Mouse (Mus musculus) midbrain, embryonic 15.5 days (tissue): ENCODE data around the gene Atp2a3. TPM values are rescaled to one million over a fixed set of nuclear protein-coding genes. Genes with fewer than 3 reads are reported as not detected.

Experiments
- ATAC-seq: fragments of 200-750 bp; cut with Nextera tagmentation; replicated peaks from 2 replicates; pipeline ENCODE4 v1.8.0; 2017; ENCODE audit warnings: moderate TSS enrichment
- H3K27ac ChIP-seq: fragments of 300-500 bp; sonication (generic); 2 replicates; pipeline ENCODE4 v1.5.1; 2015; ENCODE audit warnings: mild to moderate bottlenecking, inconsistent platforms
- H3K27me3 ChIP-seq: fragments of 300-500 bp; sonication (generic); replicated peaks from 2 replicates; pipeline ENCODE4 v1.6.1; 2015; ENCODE audit warnings: inconsistent platforms
- H3K36me3 ChIP-seq: fragments of 300-500 bp; sonication (generic); replicated peaks from 2 replicates; pipeline ENCODE4 v1.6.1; 2015; ENCODE audit warnings: inconsistent platforms
- H3K4me1 ChIP-seq: fragments of 300-500 bp; sonication (generic); 2 replicates; pipeline ENCODE4 v1.6.1; 2015; ENCODE audit warnings: inconsistent platforms
- H3K4me2 ChIP-seq: fragments of 300-500 bp; sonication (generic); 2 replicates; pipeline ENCODE4 v1.6.1; 2015; ENCODE audit warnings: inconsistent platforms, mild to moderate bottlenecking, moderate library complexity
- H3K4me3 ChIP-seq: fragments of 300-500 bp; sonication (generic); 2 replicates; pipeline ENCODE4 v1.5.1; 2015; ENCODE audit warnings: mild to moderate bottlenecking, inconsistent platforms
- H3K9ac ChIP-seq: fragments of 300-500 bp; sonication (generic); 2 replicates; pipeline ENCODE4 v1.6.1; 2015; ENCODE audit warnings: mild to moderate bottlenecking, inconsistent platforms
- H3K9me3 ChIP-seq: fragments of 300-500 bp; sonication (generic); 2 replicates; pipeline ENCODE4 v1.6.1; 2016; ENCODE audit warnings: inconsistent platforms
- WGBS: fragments of 180-500 bp; shearing (Covaris S2); methylation state at CpG from one replicate; pipeline ENCODE4 v1.1.7; 2015; ENCODE audit warnings: mixed read lengths; 5-methylcytosine and 5-hydroxymethylcytosine counted together
- polyA plus RNA-seq: library from polyadenylated mRNA; unstranded; fragments of >200 nt; fragmentation: Nextera tagmentation; extraction: Ambion mirVana; gene quantifications from 2 replicates; pipeline ENCODE4 v1.2.1, GENCODE M21; 2015

Gene Atp2a3
- polyA plus RNA-seq, 1 experiment from 2014 or later = 1.1 TPM

DNA sequence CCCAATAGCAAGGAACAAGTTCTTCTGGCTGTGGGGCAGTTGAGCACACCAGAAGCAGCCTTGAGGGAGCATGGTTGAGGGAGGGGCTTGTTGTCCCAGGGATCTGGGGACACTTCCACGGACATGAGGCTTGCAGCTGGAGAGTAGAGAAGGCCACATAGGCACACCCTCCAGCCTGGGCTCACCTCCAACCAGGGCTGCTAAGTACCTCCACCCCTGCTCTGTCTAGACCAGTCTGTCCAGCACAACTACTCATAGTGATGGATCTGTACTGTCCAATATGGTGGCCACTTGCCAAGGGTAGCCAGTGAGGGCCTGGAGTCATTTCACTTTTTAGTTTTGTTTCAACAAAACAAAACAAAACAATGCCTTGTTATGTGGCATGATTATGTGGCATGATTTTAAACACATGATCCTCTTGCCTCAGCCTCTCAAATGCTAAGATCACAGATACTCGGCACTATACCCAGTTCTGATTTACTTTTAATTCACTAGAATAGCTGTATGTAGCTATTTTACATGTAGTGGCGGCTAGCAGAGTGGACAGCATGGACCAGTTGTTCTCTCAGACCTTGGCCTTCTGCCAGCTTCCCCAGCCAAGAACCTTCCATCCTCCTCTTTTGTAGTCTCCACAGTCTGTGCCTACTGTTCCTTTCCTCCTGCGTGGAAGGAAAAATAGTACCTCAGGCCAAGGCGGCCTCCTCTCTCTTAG, 54.6 kb downstream of the Atp2a3 start:
- H3K9me3 ChIP-seq = no peaks in the 10 kb centered on the region
- H3K4me3 ChIP-seq = no peak overlapping the region
- WGBS = 68% methylated on average over 5 of the region's 5 CpGs
- no peak overlapping the region for H3K27ac ChIP-seq
- no peak for ATAC-seq
- peaks cover 16% of the 10 kb centered on the region for H3K4me1 ChIP-seq
- H3K36me3 ChIP-seq = no peaks in the 10 kb centered on the region
- no peak overlapping the region for H3K4me2 ChIP-seq
- H3K9ac ChIP-seq = no peak overlapping the region
- peaks cover 12% of the 10 kb centered on the region for H3K27me3 ChIP-seq

DNA sequence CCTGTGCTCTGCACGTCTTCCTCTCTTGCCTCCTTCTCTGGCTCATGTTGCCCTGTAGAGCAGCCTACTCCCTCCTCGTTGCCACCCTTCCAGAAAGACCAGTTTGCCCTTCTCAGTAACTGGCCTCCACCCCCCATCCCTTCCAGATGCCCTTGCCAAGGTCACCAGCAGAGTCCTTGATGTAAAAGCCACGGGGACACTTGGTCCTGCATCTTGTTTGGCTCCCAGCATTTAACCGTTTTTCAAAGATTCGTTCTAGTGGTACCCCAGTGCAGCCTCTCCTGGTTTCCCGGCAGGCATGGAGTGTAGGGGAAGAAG, 55.1 kb downstream of the Atp2a3 start:
- Histone ChIP-seq H3K9me3 (no peaks in the 10 kb centered on the region), H3K4me2 (no peak overlapping the region), H3K4me3 (no peak overlapping the region), H3K4me1 (peaks cover 16% of the 10 kb centered on the region), H3K27me3 (peaks cover 15% of the 10 kb centered on the region), H3K27ac (no peak overlapping the region), H3K9ac (no peak overlapping the region), H3K36me3 (no peaks in the 10 kb centered on the region)
- WGBS = 70% methylated on average over 6 of the region's 6 CpGs
- no peak for ATAC-seq

DNA sequence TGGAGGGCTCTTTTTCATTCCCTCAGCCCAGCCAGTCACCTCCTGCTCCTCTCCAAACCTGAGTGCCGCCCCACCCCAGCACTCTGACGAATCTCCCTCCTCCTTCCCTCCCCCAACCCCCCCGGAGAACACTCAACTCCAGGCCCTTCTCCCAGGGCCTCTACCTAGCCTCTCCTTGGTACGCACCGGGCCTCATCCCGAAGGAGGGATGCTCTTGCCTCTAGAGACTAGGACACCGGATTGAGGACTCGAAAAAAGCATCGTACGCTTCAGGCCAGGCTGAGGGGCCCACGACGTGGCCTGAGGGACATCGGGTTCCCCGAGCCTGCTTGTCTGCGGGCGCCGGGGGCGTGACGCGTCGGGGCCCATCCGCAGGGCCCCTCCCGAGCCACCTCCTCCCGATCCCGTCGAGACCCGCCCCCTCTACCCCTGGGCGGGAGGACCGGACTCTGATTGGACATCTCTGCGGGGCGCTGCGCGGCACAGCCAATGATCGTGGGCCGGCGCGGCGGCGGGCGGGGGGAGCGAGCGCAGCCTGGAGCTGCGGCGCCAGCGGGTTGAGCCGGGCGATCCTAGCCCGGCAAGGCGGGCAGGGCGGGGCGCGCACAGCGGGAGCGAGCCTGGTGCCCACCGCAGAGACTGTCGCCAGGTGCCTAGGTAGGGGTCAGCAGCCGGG, 57.6 kb downstream of the Atp2a3 start, which contains the start of gene Camkk1:
Camkk1 (plus strand) TSS at position 538 of the 676 bp plus-strand sequence.
- Histone ChIP-seq H3K4me3 (peak within 1 kb of the TSS; percentile 76), H3K27me3 (peaks cover 15% of the 10 kb centered on the region), H3K9me3 (no peaks in the 10 kb centered on the region), H3K4me2 (peak within 1 kb of the TSS; percentile 92), H3K9ac (peak within 1 kb of the TSS; percentile 66), H3K36me3 (no peaks in the 10 kb centered on the region), H3K27ac (peak within 1 kb of the TSS; percentile 76), H3K4me1 (peaks cover 16% of the 10 kb centered on the region)
- WGBS = under 1% methylated on average over 57 of the region's 57 CpGs
- ATAC-seq = peak; percentile 95

DNA sequence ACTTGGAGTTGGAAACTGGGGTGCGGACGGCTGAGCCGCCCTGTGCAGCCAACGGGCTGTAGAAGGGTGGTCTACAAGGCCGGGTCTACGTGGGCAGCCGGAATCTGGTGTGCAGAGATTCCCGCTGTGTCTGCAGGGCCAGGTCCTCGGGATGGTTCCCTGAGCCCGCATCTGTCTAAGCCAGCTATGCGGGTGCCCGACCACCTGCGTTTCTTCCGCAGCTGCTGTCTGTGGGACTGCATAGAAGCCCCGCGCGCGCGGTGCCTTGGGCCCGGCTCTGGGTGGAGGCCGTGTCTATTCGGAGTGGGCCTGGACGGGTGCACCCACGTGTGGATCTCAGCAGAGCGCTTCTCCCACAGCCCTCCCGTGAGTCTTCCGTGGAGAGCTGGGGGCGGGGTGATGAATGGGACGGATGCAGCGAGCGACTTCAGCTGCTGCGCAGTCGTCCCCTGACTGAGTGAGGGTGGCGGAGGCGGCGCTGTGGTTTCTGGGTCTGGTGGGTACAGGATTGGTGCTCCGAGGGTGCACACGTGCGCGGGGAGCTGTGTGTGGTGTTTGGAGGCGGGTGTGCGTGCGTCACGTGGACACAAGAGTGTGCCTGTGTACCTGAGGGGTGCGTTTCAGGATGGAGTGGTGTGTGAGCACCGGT, 58.3 kb downstream of the Atp2a3 start:
- under 1% methylated on average over 46 of the region's 46 CpGs for WGBS
- Histone ChIP-seq H3K4me3 (peak overlapping the region; percentile 76), H3K4me2 (peak overlapping the region; percentile 92), H3K9me3 (no peaks in the 10 kb centered on the region), H3K36me3 (no peaks in the 10 kb centered on the region), H3K9ac (peak overlapping the region; percentile 66), H3K27ac (peak overlapping the region; percentile 76), H3K4me1 (peaks cover 16% of the 10 kb centered on the region), H3K27me3 (peaks cover 15% of the 10 kb centered on the region)
- ATAC-seq = peak; percentile 83

DNA sequence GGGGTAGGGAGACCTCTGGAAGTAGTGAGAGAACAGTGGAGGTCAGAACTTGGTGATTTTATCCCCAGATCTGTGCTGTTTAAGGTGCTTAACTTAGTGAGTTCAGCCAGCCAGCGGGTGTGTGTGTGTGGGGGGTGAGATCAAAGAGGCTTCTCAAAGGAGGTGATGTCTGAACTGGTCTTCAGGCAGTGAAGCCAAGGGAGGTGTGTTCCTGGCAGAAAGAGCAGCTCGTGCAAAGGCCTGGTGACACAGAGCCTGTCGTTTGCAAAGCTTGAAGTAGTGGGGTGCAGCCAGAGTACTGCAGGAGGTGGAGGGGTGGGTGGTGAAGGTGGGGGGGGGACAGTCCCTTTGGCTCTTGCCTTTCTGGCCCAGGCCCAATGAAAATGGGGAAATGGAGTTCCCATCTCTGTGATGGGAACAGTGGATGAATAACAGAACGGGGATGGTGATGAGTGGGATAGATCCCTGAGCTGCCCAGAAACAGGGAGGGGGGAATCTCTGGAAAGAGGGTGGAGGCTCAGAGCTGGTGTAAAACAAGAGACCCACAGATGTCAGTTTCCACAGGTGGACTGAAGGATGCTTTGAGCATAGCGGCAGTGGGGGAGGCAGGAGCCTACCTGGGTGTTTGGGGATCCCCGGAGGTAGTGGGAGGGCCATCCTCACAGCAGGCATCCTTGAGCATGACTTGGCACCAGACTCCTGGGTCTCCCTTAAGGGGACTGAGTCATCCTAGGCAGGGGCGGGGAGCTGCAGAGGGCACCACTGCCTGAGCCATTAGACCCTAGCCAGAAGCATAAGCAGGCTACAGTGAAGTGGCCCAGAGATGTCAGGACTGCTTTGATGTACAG, 60.2 kb downstream of the Atp2a3 start:
- H3K9me3 ChIP-seq = no peaks in the 10 kb centered on the region
- no peak overlapping the region for H3K4me3 ChIP-seq
- H3K27ac ChIP-seq = no peak overlapping the region
- H3K9ac ChIP-seq = no peak overlapping the region
- no peaks in the 10 kb centered on the region for H3K36me3 ChIP-seq
- 54% methylated on average over 7 of the region's 7 CpGs for WGBS
- ATAC-seq = no peak
- H3K4me1 ChIP-seq = peaks cover 16% of the 10 kb centered on the region
- H3K4me2 ChIP-seq = no peak overlapping the region
- H3K27me3 ChIP-seq = peaks cover 15% of the 10 kb centered on the region

DNA sequence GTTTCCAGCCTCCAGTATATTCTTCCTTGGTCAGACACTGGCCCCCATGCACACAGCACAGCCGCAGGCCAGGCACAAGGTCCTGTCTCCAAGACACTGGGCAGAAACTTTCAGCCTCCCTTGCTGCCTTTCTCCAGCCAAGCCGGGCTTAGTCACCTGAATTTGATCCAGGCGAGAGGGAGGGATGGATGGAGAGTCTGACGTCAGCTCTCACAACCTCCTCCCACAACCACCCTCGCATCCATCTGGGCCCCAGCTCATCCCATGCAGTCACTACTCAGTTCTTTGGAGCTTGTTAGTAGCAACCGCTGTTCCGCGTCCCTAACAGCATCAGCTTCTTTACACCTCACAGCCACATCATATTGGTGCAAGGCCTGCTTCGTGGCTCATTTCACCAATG, 62.1 kb downstream of the Atp2a3 start:
- Histone ChIP-seq H3K4me2 (no peak overlapping the region), H3K27me3 (peaks cover 11% of the 10 kb centered on the region; the same call in 1 of the 2 replicates), H3K36me3 (no peaks in the 10 kb centered on the region), H3K9ac (no peak overlapping the region), H3K4me1 (peaks cover 16% of the 10 kb centered on the region), H3K9me3 (no peaks in the 10 kb centered on the region), H3K27ac (no peak overlapping the region), H3K4me3 (no peak overlapping the region)
- ATAC-seq = no peak
- 49% methylated on average over 9 of the region's 9 CpGs for WGBS

DNA sequence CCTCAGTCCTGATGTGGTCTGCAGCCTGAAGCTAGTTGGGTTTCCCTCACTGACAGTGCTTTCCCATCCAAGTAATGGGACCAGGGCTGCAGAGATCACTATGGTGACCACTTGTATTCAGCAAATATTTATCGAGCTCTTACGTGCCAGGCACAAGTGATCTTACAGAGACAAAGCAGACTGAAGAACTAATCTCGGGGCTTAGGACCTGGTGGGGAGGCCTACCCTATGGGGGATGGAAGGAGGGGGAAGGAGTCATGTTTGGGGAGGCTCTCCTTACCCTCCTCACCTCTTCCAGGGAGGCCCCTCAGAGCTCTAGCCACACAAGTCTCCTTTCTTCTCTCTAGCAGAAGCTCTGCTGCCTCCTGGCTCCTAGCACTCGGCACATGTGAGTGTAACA, 62.9 kb downstream of the Atp2a3 start:
- H3K36me3 ChIP-seq = no peaks in the 10 kb centered on the region
- no peak overlapping the region for H3K9ac ChIP-seq
- H3K27me3 ChIP-seq = peaks cover 11% of the 10 kb centered on the region; the same call in 1 of the 2 replicates
- WGBS = 20% methylated on average over 4 of the region's 4 CpGs
- H3K4me3 ChIP-seq = no peak overlapping the region
- no peak overlapping the region for H3K4me2 ChIP-seq
- no peak overlapping the region for H3K27ac ChIP-seq
- H3K4me1 ChIP-seq = peaks cover 11% of the 10 kb centered on the region
- no peaks in the 10 kb centered on the region for H3K9me3 ChIP-seq
- ATAC-seq = no peak

- Histone ChIP-seq H3K27ac (no peak overlapping the region), H3K4me1 (peaks cover 11% of the 10 kb centered on the region), H3K36me3 (no peaks in the 10 kb centered on the region), H3K9ac (no peak overlapping the region), H3K4me2 (no peak overlapping the region), H3K9me3 (no peaks in the 10 kb centered on the region), H3K4me3 (no peak overlapping the region), H3K27me3 (peaks cover 11% of the 10 kb centered on the region; the same call in 1 of the 2 replicates)
- 68% methylated on average over 7 of the region's 7 CpGs for WGBS
- no peak for ATAC-seq
Observed at GRCm38 (mm10) chr11:73024236-73024904, 63.4 kb downstream of the Atp2a3 start.

DNA sequence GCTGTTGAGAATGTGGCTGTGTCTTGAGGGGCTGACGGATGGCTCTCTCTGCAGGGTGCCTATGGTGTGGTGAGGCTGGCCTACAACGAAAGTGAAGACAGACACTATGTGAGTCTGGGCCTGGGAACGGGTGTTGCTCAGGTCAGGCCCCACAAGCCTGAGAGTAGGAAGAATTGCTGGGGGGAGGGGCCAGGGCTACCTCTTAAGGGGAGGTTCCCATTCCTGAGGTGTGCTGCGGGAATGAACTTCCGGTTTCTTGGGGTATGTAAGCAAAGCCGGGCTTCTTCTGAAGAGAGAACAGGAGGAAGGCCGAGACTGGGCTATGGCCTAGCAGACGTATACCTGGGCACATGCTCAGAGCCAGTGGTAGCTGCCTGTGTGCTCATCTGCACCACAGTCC, 66.0 kb downstream of the Atp2a3 start:
- WGBS = 59% methylated on average over 8 of the region's 8 CpGs
- H3K9me3 ChIP-seq = no peaks in the 10 kb centered on the region

GRCm38 (mm10) chr11:73030821-73031498, 70.0 kb downstream of the Atp2a3 start:
- peak overlapping the region; percentile 29 for H3K4me3 ChIP-seq
- ATAC-seq = peak; percentile 93

More for the DNA sequence above, 66.0 kb downstream of the Atp2a3 start:
- Histone ChIP-seq H3K4me2 (no peak overlapping the region), H3K27me3 (no peaks in the 10 kb centered on the region), H3K4me1 (peaks cover 11% of the 10 kb centered on the region), H3K36me3 (no peaks in the 10 kb centered on the region), H3K9ac (no peak overlapping the region), H3K27ac (no peak overlapping the region), H3K4me3 (no peak overlapping the region)
- no peak for ATAC-seq

GRCm38 (mm10) chr11:73031536-73031935, 70.6 kb downstream of the Atp2a3 start:
- no peak for ATAC-seq
- peak overlapping the region; percentile 57 for H3K4me2 ChIP-seq
- no peaks in the 10 kb centered on the region for H3K9me3 ChIP-seq
- peak overlapping the region; percentile 29; the same call in 1 of the 2 replicates for H3K4me3 ChIP-seq
- no peaks in the 10 kb centered on the region for H3K36me3 ChIP-seq
- H3K9ac ChIP-seq = peak overlapping the region; percentile 31; the same call in 1 of the 2 replicates
- peaks cover 11% of the 10 kb centered on the region for H3K4me1 ChIP-seq
- 36% methylated on average over 5 of the region's 5 CpGs for WGBS
- no peaks in the 10 kb centered on the region for H3K27me3 ChIP-seq
- H3K27ac ChIP-seq = peak overlapping the region; percentile 82

More at GRCm38 (mm10) chr11:73030821-73031498, 70.0 kb downstream of the Atp2a3 start:
- no peaks in the 10 kb centered on the region for H3K9me3 ChIP-seq
- 24% methylated on average over 20 of the region's 20 CpGs for WGBS
- H3K9ac ChIP-seq = peak overlapping the region; percentile 40; the same call in 1 of the 2 replicates
- peak overlapping the region; percentile 57 for H3K4me2 ChIP-seq
- H3K36me3 ChIP-seq = no peaks in the 10 kb centered on the region
- peaks cover 11% of the 10 kb centered on the region for H3K4me1 ChIP-seq
- peak overlapping the region; percentile 82 for H3K27ac ChIP-seq
- H3K27me3 ChIP-seq = no peaks in the 10 kb centered on the region
